Mouse (Mus musculus): ENCODE measurements at regions not wholly inside any gene's neighbourhood (a gene's known extent, or its start where the extent isn't known, plus 50 kb on each side); places are given as distances from the start of the nearest gene placed in this dataset.

- Histone ChIP-seq H3K4me2 (ENCODE audit: low read length) (0 out of 2 replicates have a peak overlapping the region, but pooled peaks have one; percentile 8), H3K9ac (ENCODE audit: low read length) (no peak overlapping the region), H3K36me3 (ENCODE audit: control insufficient read depth, insufficient read depth, low read length) (no peaks in the 10 kb centered on the region), H3K9me3 (ENCODE audit: control insufficient read depth, low read length) (no peaks in the 10 kb centered on the region), H3K27ac (ENCODE audit: low read depth) (no peak overlapping the region), H3K4me1 (replicated peaks; ENCODE audit: control insufficient read depth, insufficient read depth, low read length) (peaks cover 6% of the 10 kb centered on the region; the same call in 1 of the 2 replicates), H3K4me3 (ENCODE audit: low read depth, low read length) (no peak overlapping the region), H3K27me3 (replicated peaks; ENCODE audit: control insufficient read depth, insufficient read depth, low read length) (no peaks in the 10 kb centered on the region)
- 61% methylated on average over 21 of the region's 21 CpGs for WGBS
- DNase-seq (ENCODE audit: low spot score) (no peak), ATAC-seq (replicated peaks; ENCODE audit: low FRiP score, low TSS enrichment, low read depth) (no peak)
Observed at GRCm38 (mm10) chr16:93368824-93369765, 234.8 kb downstream of the Setd4 start.

GRCm38 (mm10) chr16:93367995-93368394 is 235.9 kb downstream of the Setd4 start:
- no peaks in the 10 kb centered on the region for H3K36me3 ChIP-seq (ENCODE audit: control insufficient read depth, insufficient read depth, low read length)
- H3K27ac ChIP-seq (ENCODE audit: low read depth) = no peak overlapping the region
- H3K27me3 ChIP-seq (replicated peaks; ENCODE audit: control insufficient read depth, insufficient read depth, low read length) = no peaks in the 10 kb centered on the region
- no peak overlapping the region for H3K4me3 ChIP-seq (ENCODE audit: low read depth, low read length)
- no peak overlapping the region for H3K4me2 ChIP-seq (ENCODE audit: low read length)
- DNase-seq (ENCODE audit: low spot score) (no peak), ATAC-seq (replicated peaks; ENCODE audit: low FRiP score, low TSS enrichment, low read depth) (no peak)
- H3K4me1 ChIP-seq (replicated peaks; ENCODE audit: control insufficient read depth, insufficient read depth, low read length) = peaks cover 6% of the 10 kb centered on the region; the same call in 1 of the 2 replicates
- H3K9ac ChIP-seq (ENCODE audit: low read length) = no peak overlapping the region
- WGBS = 79% methylated on average over 6 of the region's 6 CpGs
- no peaks in the 10 kb centered on the region for H3K9me3 ChIP-seq (ENCODE audit: control insufficient read depth, low read length)

GRCm38 (mm10) chr16:93367246-93367805 is 236.5 kb downstream of the Setd4 start:
- Histone ChIP-seq H3K4me2 (ENCODE audit: low read length) (no peak overlapping the region), H3K27ac (ENCODE audit: low read depth) (no peak overlapping the region), H3K4me3 (ENCODE audit: low read depth, low read length) (no peak overlapping the region), H3K4me1 (replicated peaks; ENCODE audit: control insufficient read depth, insufficient read depth, low read length) (peaks cover 6% of the 10 kb centered on the region; the same call in 1 of the 2 replicates), H3K9me3 (ENCODE audit: control insufficient read depth, low read length) (no peaks in the 10 kb centered on the region), H3K27me3 (replicated peaks; ENCODE audit: control insufficient read depth, insufficient read depth, low read length) (no peaks in the 10 kb centered on the region), H3K9ac (ENCODE audit: low read length) (no peak overlapping the region), H3K36me3 (ENCODE audit: control insufficient read depth, insufficient read depth, low read length) (no peaks in the 10 kb centered on the region)
- no peak for ATAC-seq (replicated peaks; ENCODE audit: low FRiP score, low TSS enrichment, low read depth)
- WGBS = 90% methylated on average over 8 of the region's 8 CpGs
- no peak for DNase-seq (ENCODE audit: low spot score)

GRCm38 (mm10) chr16:93366383-93366941 is 237.4 kb downstream of the Setd4 start:
- DNase-seq (ENCODE audit: low spot score) (no peak), ATAC-seq (replicated peaks; ENCODE audit: low FRiP score, low TSS enrichment, low read depth) (no peak)
- WGBS = 56% methylated on average over 5 of the region's 5 CpGs
- H3K4me1 ChIP-seq (replicated peaks; ENCODE audit: control insufficient read depth, insufficient read depth, low read length) = peaks cover 6% of the 10 kb centered on the region; the same call in 1 of the 2 replicates
- H3K9me3 ChIP-seq (ENCODE audit: control insufficient read depth, low read length) = no peaks in the 10 kb centered on the region
- no peaks in the 10 kb centered on the region for H3K27me3 ChIP-seq (replicated peaks; ENCODE audit: control insufficient read depth, insufficient read depth, low read length)
- no peak overlapping the region for H3K4me2 ChIP-seq (ENCODE audit: low read length)
- no peak overlapping the region for H3K27ac ChIP-seq (ENCODE audit: low read depth)
- no peak overlapping the region for H3K4me3 ChIP-seq (ENCODE audit: low read depth, low read length)
- no peak overlapping the region for H3K9ac ChIP-seq (ENCODE audit: low read length)
- H3K36me3 ChIP-seq (ENCODE audit: control insufficient read depth, insufficient read depth, low read length) = no peaks in the 10 kb centered on the region

GRCm38 (mm10) chr16:93365236-93365951 is 238.5 kb downstream of the Setd4 start:
- H3K4me1 ChIP-seq (replicated peaks; ENCODE audit: control insufficient read depth, insufficient read depth, low read length) = peaks cover 6% of the 10 kb centered on the region; the same call in 1 of the 2 replicates
- H3K4me3 ChIP-seq (ENCODE audit: low read depth, low read length) = no peak overlapping the region
- no peaks in the 10 kb centered on the region for H3K36me3 ChIP-seq (ENCODE audit: control insufficient read depth, insufficient read depth, low read length)
- no peak overlapping the region for H3K4me2 ChIP-seq (ENCODE audit: low read length)
- H3K9me3 ChIP-seq (ENCODE audit: control insufficient read depth, low read length) = no peaks in the 10 kb centered on the region
- WGBS = 58% methylated on average over 3 of the region's 3 CpGs
- H3K27me3 ChIP-seq (replicated peaks; ENCODE audit: control insufficient read depth, insufficient read depth, low read length) = no peaks in the 10 kb centered on the region
- no peak overlapping the region for H3K27ac ChIP-seq (ENCODE audit: low read depth)
- DNase-seq (ENCODE audit: low spot score) (no peak), ATAC-seq (replicated peaks; ENCODE audit: low FRiP score, low TSS enrichment, low read depth) (no peak)
- no peak overlapping the region for H3K9ac ChIP-seq (ENCODE audit: low read length)

GRCm38 (mm10) chr16:93359772-93360171 is 244.1 kb downstream of the Setd4 start:
- Histone ChIP-seq H3K9ac (ENCODE audit: low read length) (no peak overlapping the region), H3K36me3 (ENCODE audit: control insufficient read depth, insufficient read depth, low read length) (no peaks in the 10 kb centered on the region), H3K4me2 (ENCODE audit: low read length) (no peak overlapping the region), H3K27me3 (replicated peaks; ENCODE audit: control insufficient read depth, insufficient read depth, low read length) (no peaks in the 10 kb centered on the region), H3K4me3 (ENCODE audit: low read depth, low read length) (no peak overlapping the region), H3K9me3 (ENCODE audit: control insufficient read depth, low read length) (no peaks in the 10 kb centered on the region), H3K27ac (ENCODE audit: low read depth) (no peak overlapping the region), H3K4me1 (replicated peaks; ENCODE audit: control insufficient read depth, insufficient read depth, low read length) (no peaks in the 10 kb centered on the region)
- DNase-seq (ENCODE audit: low spot score) (no peak), ATAC-seq (replicated peaks; ENCODE audit: low FRiP score, low TSS enrichment, low read depth) (no peak)
- WGBS = 89% methylated on average over 8 of the region's 8 CpGs

GRCm38 (mm10) chr16:93358613-93359012 is 245.2 kb downstream of the Setd4 start:
- no peak overlapping the region for H3K4me3 ChIP-seq (ENCODE audit: low read depth, low read length)
- DNase-seq (ENCODE audit: low spot score) (no peak), ATAC-seq (replicated peaks; ENCODE audit: low FRiP score, low TSS enrichment, low read depth) (no peak)
- 87% methylated on average over 6 of the region's 6 CpGs for WGBS
- no peaks in the 10 kb centered on the region for H3K9me3 ChIP-seq (ENCODE audit: control insufficient read depth, low read length)
- H3K4me1 ChIP-seq (replicated peaks; ENCODE audit: control insufficient read depth, insufficient read depth, low read length) = no peaks in the 10 kb centered on the region
- no peak overlapping the region for H3K9ac ChIP-seq (ENCODE audit: low read length)
- H3K4me2 ChIP-seq (ENCODE audit: low read length) = no peak overlapping the region
- no peaks in the 10 kb centered on the region for H3K27me3 ChIP-seq (replicated peaks; ENCODE audit: control insufficient read depth, insufficient read depth, low read length)
- H3K27ac ChIP-seq (ENCODE audit: low read depth) = no peak overlapping the region
- H3K36me3 ChIP-seq (ENCODE audit: control insufficient read depth, insufficient read depth, low read length) = no peaks in the 10 kb centered on the region

- Histone ChIP-seq H3K9ac (ENCODE audit: low read length) (no peak overlapping the region), H3K4me2 (ENCODE audit: low read length) (no peak overlapping the region), H3K4me1 (replicated peaks; ENCODE audit: control insufficient read depth, insufficient read depth, low read length) (no peaks in the 10 kb centered on the region), H3K4me3 (ENCODE audit: low read depth, low read length) (no peak overlapping the region), H3K27me3 (replicated peaks; ENCODE audit: control insufficient read depth, insufficient read depth, low read length) (no peaks in the 10 kb centered on the region), H3K9me3 (ENCODE audit: control insufficient read depth, low read length) (no peaks in the 10 kb centered on the region), H3K36me3 (ENCODE audit: control insufficient read depth, insufficient read depth, low read length) (no peaks in the 10 kb centered on the region), H3K27ac (ENCODE audit: low read depth) (no peak overlapping the region)
- WGBS = 87% methylated on average over 4 of the region's 4 CpGs
- ATAC-seq (replicated peaks; ENCODE audit: low FRiP score, low TSS enrichment, low read depth) (no peak), DNase-seq (ENCODE audit: low spot score) (no peak)
Observed at GRCm38 (mm10) chr16:93358166-93358565, 245.7 kb downstream of the Setd4 start.

All from intestine, embryonic 14.5 days (tissue).